Mouse (Mus musculus) cerebellum, adult 9-10 months (tissue): ENCODE results near the gene Npepps.
A peak's percentile ranks its signal among the peaks of the same experiment; 100 is the strongest.
"Not testable (repeated sequence)": the region's sequence is repeated elsewhere in the genome, so short reads cannot be mapped to it uniquely, and the experiment has no call there.

Source experiments
- DNase-seq: peaks from one replicate; pipeline ENCODE4 v3.0.0; 2022

Npepps gene

GRCm38 (mm10) chr11:97229396-97229795 lies 51.0 kb downstream of the Npepps start:
- DNase-seq, result no peak

- DNase-seq, result peak; percentile 15
Observed at GRCm38 (mm10) chr11:97228985-97229384, 51.5 kb downstream of the Npepps start.

- no peak for DNase-seq
Observed at GRCm38 (mm10) chr11:97226131-97226530, 54.3 kb downstream of the Npepps start.

- no peak for DNase-seq
Observed at GRCm38 (mm10) chr11:97223485-97223884, 57.0 kb downstream of the Npepps start.

GRCm38 (mm10) chr11:97221611-97222010 lies 58.8 kb downstream of the Npepps start:
- no peak for DNase-seq

- DNase-seq, result no peak
Observed at GRCm38 (mm10) chr11:97220211-97220610, 60.2 kb downstream of the Npepps start.

- DNase-seq, result no peak
Observed at GRCm38 (mm10) chr11:97214411-97214810, 66.0 kb downstream of the Npepps start.

- no peak for DNase-seq
Observed at GRCm38 (mm10) chr11:97210728-97211400, 69.6 kb downstream of the Npepps start.

GRCm38 (mm10) chr11:97207011-97207422 lies 73.4 kb downstream of the Npepps start:
- no peak for DNase-seq

- no peak for DNase-seq
Observed at GRCm38 (mm10) chr11:97199519-97199918, 80.9 kb downstream of the Npepps start.

- DNase-seq, result peak; percentile 64
Observed at GRCm38 (mm10) chr11:97198601-97199000, 81.8 kb downstream of the Npepps start.

GRCm38 (mm10) chr11:97197021-97197420 lies 83.4 kb downstream of the Npepps start:
- no peak for DNase-seq

- no peak for DNase-seq
Observed at GRCm38 (mm10) chr11:97196541-97196940, 83.9 kb downstream of the Npepps start.

- no peak for DNase-seq
Observed at GRCm38 (mm10) chr11:97192621-97192951, 87.9 kb downstream of the Npepps start.

- DNase-seq, result no peak
Observed at GRCm38 (mm10) chr11:97191915-97192620, 88.4 kb downstream of the Npepps start.

GRCm38 (mm10) chr11:97190992-97191391 lies 89.4 kb downstream of the Npepps start:
- DNase-seq, result no peak

GRCm38 (mm10) chr11:97189645-97190044 lies 90.8 kb downstream of the Npepps start:
- DNase-seq, result not testable (repeated sequence)

- DNase-seq, result no peak
Observed at GRCm38 (mm10) chr11:97189231-97189630, 91.2 kb downstream of the Npepps start.

GRCm38 (mm10) chr11:97188643-97188955 lies 91.8 kb downstream of the Npepps start:
- no peak for DNase-seq

GRCm38 (mm10) chr11:97187764-97188642 lies 92.4 kb downstream of the Npepps start, which contains the start of gene Kpnb1:
TSS of gene Kpnb1 (minus strand) at chr11:97187881.
- peak; percentile 98 for DNase-seq

GRCm38 (mm10) chr11:97186947-97187763 lies 93.3 kb downstream of the Npepps start:
- DNase-seq, result peak; percentile 96

- no peak for DNase-seq
Observed at GRCm38 (mm10) chr11:97185704-97186614, 94.5 kb downstream of the Npepps start.
